Mouse (Mus musculus) stomach, postnatal 0 days (tissue): ENCODE measurements at regions not wholly inside any gene's neighbourhood (a gene's known extent, or its start where the extent isn't known, plus 50 kb on each side); places are given as distances from the start of the nearest gene placed in this dataset.

Source experiments
- CTCF ChIP-seq: IDR thresholded peaks from 2 replicates; pipeline ENCODE4 v1.5.1; 2016; ENCODE audit warnings: antibody characterized with exemption, low read depth, mild to moderate bottlenecking, moderate library complexity
- EP300 ChIP-seq: optimal IDR thresholded peaks from 2 replicates; pipeline ENCODE3; 2016; ENCODE audit warnings: antibody characterized with exemption

DNA sequence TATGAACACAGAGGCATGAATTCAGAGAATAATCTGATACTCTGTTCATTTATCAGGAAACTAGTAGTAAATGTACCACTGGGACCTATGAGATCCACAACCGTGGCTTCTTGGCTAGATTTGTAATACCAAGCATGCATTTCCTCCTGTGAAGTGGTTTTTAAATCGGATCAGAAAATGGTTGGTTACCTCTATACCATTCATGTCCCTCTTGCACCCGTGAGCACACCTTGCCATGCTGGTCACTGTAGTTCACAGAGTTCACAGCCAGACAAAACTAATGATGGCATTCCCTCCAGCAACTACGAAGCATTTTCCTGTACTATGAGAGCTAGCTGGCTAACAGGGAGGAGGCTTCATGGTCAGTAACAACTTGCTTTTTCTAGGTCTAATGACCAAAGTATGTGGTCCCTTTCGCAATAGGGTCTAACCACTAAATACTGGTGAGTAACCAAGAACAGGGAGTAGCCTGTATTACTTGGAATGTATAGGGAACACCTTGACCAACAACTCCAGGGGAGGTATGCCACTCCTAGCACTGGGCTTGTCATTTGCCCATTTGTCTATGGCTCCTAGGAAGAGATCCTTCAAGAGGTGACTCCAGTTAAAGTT is 227.0 kb upstream of the Zbtb20 start:
- TF ChIP-seq CTCF (no peak), EP300 (no peak)
